Mouse (Mus musculus) v-Abl transformed pro-B cells (cell line): ENCODE data around the gene Acsbg2.
"Not testable (repeated sequence)": the region's sequence is repeated elsewhere in the genome, so short reads cannot be mapped to it uniquely, and the experiment has no call there.

Experiments used
- in situ Hi-C, 2 experiments: fragments of 400-800 bp; cut with MboI; formaldehyde crosslinking; loops; one replicate each; pipeline ENCODE4 v1.15.1; 2025; ENCODE audit not compliant: unreplicated experiment in 2 of 2

Gene Acsbg2

DNA sequence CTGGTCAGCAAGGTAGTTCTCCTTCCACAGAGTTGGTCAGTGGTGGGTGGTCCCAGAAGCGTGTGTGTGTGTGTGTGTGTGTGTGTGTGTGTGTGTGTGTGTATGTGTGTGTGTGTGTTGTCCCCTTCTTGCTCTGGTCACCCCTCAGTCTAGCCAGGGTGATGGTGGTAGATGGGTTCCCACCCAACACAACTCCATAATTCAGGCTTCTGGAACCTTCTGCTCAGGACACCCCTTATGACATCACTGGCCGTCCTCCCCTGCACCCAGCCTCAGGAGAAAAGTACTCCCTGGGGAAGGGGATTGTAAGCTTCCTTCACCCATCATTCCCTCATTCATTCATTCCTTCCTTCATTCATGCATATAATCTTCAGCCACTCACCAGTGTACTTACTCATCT lies at the start of gene Acsbg2:
Acsbg2 (minus strand) TSS at position 211 of the 400 bp plus-strand sequence.
- in situ Hi-C loops, result no loop called here

DNA sequence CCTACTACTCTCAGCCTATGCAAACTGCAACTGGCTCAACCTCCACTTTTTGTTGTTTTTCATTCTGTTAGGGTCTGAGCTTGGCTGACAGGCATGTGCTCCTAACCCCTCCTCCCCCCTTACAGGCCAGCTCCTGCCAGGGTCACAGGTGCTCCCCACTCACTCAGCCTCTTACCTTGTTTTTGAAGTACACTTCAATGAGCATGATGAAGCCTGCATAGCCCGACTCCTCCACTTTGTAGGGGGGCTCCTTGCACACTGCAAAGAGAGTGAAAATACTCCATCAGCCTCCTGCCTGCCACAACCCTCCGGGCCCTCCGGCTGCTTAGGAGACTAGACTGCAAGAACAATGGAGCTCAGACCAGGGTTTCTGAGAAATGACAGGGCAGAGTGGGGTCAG lies 45.5 kb upstream of the Acsbg2 start:
- in situ Hi-C loops, result no loop called here

DNA sequence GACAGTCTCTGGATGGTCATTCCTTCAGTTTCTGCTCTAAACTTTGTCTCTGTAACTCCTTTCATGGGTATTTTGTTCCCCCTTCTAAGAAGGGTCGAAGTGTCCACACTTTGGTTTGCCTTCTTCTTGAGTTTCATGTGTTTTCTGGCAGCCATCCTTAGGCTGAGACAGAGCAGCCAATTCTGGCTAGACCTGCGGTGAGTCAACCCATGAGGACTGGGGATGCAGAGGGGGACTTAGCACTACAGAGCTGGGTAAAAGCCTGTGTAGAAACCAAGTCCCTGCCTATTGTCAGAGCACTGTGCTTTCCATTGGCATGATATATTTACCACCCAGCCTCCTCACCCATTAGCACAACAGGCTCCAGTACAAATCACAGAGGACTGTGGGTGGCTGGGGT lies 42.9 kb upstream of the Acsbg2 start:
- in situ Hi-C loops, result no loop called here

- in situ Hi-C loops, result no loop called here
Observed at GRCm38 (mm10) chr17:56913444-56913843, 39.2 kb upstream of the Acsbg2 start.

- in situ Hi-C loops, result no loop called here
Observed at GRCm38 (mm10) chr17:56913023-56913422, 38.8 kb upstream of the Acsbg2 start.

DNA sequence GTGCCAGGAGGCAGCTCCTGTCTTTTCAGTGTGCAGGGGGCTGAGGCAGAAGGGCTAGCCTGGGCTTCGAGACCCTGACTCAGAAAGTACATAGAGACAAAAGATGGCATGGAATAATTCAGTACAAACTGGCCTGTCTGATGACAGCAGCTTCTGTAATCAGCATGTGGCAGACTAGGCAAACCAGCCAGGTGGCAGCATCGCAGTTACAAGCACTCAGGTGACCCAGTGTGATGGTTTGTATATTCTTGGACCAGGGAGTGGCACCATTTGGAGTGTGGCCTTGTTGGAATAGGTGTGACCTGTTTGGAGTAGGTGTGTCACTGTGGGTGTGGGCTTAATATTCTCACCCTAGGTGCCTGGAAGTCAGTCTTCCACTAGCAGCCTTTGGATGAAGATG lies 35.5 kb upstream of the Acsbg2 start:
- in situ Hi-C loops, result not testable (repeated sequence)

GRCm38 (mm10) chr17:56907887-56908286 lies 33.6 kb upstream of the Acsbg2 start:
- in situ Hi-C loops, result no loop called here

- in situ Hi-C loops, result no loop called here
Observed at GRCm38 (mm10) chr17:56907096-56907495, 32.8 kb upstream of the Acsbg2 start.

- in situ Hi-C loops, result no loop called here
Observed at GRCm38 (mm10) chr17:56906166-56906565, 31.9 kb upstream of the Acsbg2 start.

- in situ Hi-C loops, result no loop called here
Observed at GRCm38 (mm10) chr17:56902698-56903097, 28.5 kb upstream of the Acsbg2 start.

DNA sequence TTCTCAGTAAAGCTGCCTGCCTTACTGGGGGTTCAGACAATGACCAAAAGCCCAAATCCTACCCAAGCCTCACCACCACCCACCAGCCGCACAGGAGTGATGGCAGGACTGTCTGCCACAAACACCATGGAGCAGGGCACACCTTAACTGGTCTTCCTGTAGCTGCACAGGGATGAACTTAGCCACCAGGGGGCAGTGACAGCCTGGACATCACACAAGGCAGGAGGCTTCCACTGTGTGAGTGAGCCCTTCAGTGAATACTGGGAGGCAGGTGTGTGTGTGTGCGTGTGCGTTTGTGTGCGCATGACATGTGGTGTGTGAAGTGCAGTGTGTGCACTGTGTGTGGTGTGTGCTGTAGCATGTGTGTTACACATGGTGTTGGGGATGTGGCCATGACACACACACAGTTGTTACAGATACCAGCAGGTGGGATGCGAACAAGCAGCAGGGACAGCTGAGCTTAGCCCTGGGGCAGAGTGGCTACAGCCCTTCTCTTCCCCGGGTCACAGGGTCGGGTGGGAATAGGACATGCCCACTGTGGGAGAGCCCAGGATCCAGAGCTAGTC lies 23.5 kb upstream of the Acsbg2 start:
- in situ Hi-C loops, result loop anchor here (5.0 to 10.0 kb wide), 2 partner anchors 55 to 267 kb away; no protein-coding TSS in a partner anchor

DNA sequence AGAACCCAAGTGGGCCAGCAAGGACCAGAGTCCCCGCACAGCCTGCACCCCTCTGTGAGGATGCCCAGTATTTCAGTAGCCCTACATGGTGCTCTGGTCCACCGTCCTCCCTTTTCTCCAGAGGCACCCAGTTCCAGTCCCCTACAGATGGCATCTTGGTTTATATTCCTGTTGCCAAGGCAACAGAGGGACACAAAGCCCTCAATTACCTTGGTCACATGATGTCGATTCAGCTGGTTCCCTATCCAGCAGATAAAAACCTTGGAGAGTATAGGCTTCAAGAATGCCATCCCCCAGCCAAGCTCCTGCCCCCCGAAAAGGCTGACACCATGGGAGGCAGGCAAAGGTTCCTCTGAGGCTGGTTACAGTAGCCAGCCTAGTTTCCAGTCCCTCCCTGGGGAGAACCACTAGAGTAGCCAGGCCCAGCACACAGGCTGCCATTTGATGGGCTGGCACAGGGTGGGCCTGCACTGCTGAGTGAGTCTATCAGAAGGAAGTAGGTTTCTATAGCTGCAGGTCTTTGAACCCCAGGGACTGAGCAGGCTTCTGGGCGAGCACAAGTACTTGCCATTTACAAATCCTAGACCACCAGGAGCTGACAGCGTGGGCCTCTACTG lies 22.4 kb upstream of the Acsbg2 start:
- in situ Hi-C loops, result loop anchor here (5.0 to 10.0 kb wide), 2 partner anchors 56 to 268 kb away; no protein-coding TSS in a partner anchor

GRCm38 (mm10) chr17:56895368-56895918 lies 21.2 kb upstream of the Acsbg2 start:
- in situ Hi-C loops, result loop anchor here (5.0 to 10.0 kb wide), 2 partner anchors 57 to 269 kb away; no protein-coding TSS in a partner anchor

- in situ Hi-C loops, result loop anchor here in 1 of 2 experiments (10.0 kb wide), 1 partner anchor 275 kb away; no protein-coding TSS in a partner anchor
Observed at GRCm38 (mm10) chr17:56890018-56890417, 15.8 kb upstream of the Acsbg2 start.

- in situ Hi-C loops, result no loop called here
Observed at GRCm38 (mm10) chr17:56888050-56888449, 13.8 kb upstream of the Acsbg2 start.

DNA sequence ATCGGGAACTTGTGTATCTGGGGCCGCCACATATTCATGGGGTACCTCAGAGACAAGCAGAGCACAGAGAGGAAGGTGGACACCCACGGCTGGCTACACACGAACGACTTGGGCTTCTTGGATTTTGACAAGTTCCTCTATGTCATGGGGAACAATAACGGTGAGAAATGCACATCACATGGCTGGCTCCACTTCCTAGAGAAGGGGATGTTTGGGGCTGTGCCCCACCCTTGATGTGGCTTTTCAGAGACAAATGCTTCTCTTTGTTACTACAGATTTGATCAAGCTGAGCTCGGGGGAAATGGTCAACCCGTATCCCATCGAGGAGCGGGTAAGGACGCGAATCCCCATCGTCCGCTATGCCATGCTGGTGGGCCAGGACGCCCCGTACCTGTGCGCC lies 10.6 kb upstream of the Acsbg2 start:
- in situ Hi-C loops, result no loop called here

DNA sequence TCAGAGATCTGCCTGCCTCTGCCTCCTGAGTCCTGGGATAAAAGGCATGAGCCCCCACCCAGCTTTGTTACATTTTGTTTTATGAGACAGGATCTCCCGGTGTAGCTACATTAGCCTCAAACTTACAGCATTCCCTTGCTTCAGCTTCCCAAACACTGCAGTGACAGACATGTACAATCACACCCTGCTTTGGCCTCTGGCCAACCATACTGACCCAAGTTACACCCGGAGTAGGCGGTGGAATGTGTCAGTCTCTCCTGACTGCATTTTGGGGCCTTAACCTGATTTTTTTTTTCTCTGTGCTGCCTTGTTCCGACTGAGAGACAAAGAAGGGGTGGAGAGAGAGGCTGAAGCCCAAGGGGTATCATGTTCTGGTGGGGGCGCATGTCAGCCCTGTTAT lies 10.1 kb upstream of the Acsbg2 start:
- in situ Hi-C loops, result no loop called here

DNA sequence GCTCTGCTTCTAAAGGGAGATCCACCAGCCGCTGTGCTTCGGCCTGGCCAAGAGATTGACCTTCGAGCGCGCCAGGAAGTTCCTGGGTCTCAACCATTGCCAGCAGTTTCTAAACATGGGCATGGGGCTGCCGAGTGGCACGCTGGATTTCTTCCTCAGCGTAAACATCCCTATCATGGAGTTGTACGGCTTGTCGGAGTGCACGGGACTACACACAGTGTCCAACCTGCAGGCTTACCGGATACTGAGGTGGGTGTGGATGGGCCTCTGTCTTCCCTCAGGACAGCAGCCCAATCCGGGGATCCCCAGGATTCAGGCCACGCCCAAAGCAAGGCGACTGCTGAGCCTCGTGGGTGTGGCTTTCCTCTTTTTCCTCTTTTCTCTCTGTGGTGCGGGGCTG lies 9.4 kb upstream of the Acsbg2 start:
- in situ Hi-C loops, result no loop called here

DNA sequence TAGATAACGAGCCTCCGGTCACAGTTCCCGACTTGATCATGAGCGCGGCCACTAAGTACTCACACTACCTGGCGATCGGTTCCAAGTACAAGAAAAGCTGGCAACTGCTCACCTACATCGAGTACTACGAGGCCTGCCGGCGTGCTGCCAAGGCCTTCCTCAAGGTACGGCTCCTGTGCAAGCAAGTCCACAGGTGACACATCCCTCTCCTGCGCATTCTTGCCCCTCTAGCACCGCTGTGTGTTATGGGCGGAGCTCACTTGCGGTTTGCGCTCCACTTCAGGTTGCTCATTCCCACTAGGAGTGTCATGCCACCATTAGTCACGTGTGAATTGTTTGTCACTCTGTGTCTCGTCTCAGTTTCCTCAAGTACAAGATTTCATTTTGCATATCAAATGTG lies 3.2 kb upstream of the Acsbg2 start:
- in situ Hi-C loops, result no loop called here

DNA sequence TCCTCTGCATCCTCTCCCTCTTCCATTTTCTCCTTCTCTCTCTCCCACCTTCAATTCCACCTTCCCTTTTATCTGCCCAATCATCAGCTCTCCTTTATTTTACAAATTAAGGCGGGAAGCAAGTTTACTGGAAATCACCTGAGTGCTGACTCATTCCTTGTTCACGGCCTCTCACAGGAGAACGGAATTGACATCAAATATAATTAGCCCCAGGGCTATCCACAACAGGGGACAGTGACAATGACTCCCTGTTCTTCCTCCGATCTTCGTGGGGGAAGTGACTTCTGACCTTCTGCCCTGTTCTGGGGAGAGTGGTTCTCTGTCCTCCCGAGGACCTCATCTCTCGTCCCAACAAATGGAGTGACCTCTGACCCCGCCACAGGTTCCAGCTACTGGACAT lies 2.7 kb upstream of the Acsbg2 start:
- in situ Hi-C loops, result no loop called here

DNA sequence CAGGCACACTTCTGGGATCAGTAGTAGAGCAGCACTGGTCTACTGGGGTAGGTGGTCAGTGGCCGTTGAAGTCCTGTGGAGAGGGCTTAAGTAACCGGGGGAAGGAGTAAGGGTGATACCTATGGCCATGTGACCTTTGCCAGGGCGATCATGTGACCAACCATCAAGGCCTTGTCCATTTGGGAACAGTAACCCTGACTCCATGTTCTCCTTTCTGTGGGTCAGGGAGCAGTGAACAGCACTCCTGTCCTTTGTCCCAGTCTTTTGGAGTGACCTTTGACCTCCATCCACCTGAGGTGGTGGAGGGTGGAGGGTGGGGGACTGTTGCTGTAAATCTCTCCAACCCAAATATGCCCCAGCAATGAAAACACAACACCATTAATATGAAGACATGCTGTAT lies 2.2 kb upstream of the Acsbg2 start:
- in situ Hi-C loops, result no loop called here
